Mouse (Mus musculus): Measurements from ENCODE around the gene Sf1.

Gene Sf1

GRCm38 (mm10) chr19:6418984-6419692 lies 55.6 kb downstream of the Sf1 start:
- DNase-seq (ENCODE audit: low spot score in 2 of 2): no peak

- no peak for DNase-seq (ENCODE audit: low spot score in 2 of 2)
Observed at GRCm38 (mm10) chr19:6419805-6420310, 56.4 kb downstream of the Sf1 start.

GRCm38 (mm10) chr19:6420481-6421210 lies 57.2 kb downstream of the Sf1 start:
- DNase-seq (ENCODE audit: low spot score in 2 of 2): no peak

GRCm38 (mm10) chr19:6421211-6421590 lies 57.7 kb downstream of the Sf1 start:
- DNase-seq (ENCODE audit: low spot score in 2 of 2): no peak

- no peak for DNase-seq (ENCODE audit: low spot score in 2 of 2)
Observed at GRCm38 (mm10) chr19:6422014-6422413, 58.5 kb downstream of the Sf1 start.

GRCm38 (mm10) chr19:6423241-6423640 lies 59.8 kb downstream of the Sf1 start:
- DNase-seq (ENCODE audit: low spot score in 2 of 2): no peak

GRCm38 (mm10) chr19:6424137-6424881 lies 60.8 kb downstream of the Sf1 start:
- DNase-seq (ENCODE audit: low spot score in 2 of 2): no peak

GRCm38 (mm10) chr19:6425595-6425994 lies 62.1 kb downstream of the Sf1 start:
- DNase-seq (ENCODE audit: low spot score in 2 of 2): no peak

- peak in 1 of 2 experiments; percentile 43 for DNase-seq (ENCODE audit: low spot score in 2 of 2)
Observed at GRCm38 (mm10) chr19:6426703-6427500, 63.4 kb downstream of the Sf1 start.
